Mouse (Mus musculus) hindbrain, embryonic 11.5 days (tissue): ENCODE measurements around the gene Pard3b. TPM values are rescaled to one million over a fixed set of nuclear protein-coding genes. Genes with fewer than 3 reads are reported as not detected.

Source experiments
- ATAC-seq: fragments of 200-750 bp; cut with Nextera tagmentation; 2 replicates; pipeline ENCODE4 v1.8.0; 2017; ENCODE audit warnings: mild to moderate bottlenecking, moderate TSS enrichment, moderate library complexity; ENCODE audit not compliant: low FRiP score
- DNase-seq: peaks from one replicate; pipeline ENCODE4 v3.0.0-alpha.2; 2015; ENCODE audit warnings: low spot score
- H3K27ac ChIP-seq: fragments of 300-500 bp; sonication (generic); 2 replicates; pipeline ENCODE4 v1.5.1; 2014; ENCODE audit warnings: mild to moderate bottlenecking, low read depth, low read length
- H3K27me3 ChIP-seq: fragments of 300-500 bp; sonication (generic); 2 replicates; pipeline ENCODE4 v1.6.1; 2014; ENCODE audit warnings: mild to moderate bottlenecking, low read length, moderate library complexity, mixed read lengths; ENCODE audit not compliant: control insufficient read depth, insufficient read depth
- H3K36me3 ChIP-seq: fragments of 300-500 bp; sonication (generic); 2 replicates; pipeline ENCODE4 v1.6.1; 2014; ENCODE audit warnings: mild to moderate bottlenecking, low read length, moderate library complexity, mixed read lengths; ENCODE audit not compliant: control insufficient read depth, insufficient read depth
- H3K4me1 ChIP-seq: fragments of 300-500 bp; sonication (generic); replicated peaks from 2 replicates; pipeline ENCODE4 v1.6.1; 2014; ENCODE audit warnings: low read length, mixed read lengths; ENCODE audit not compliant: control insufficient read depth, insufficient read depth
- H3K4me2 ChIP-seq: fragments of 300-500 bp; sonication (generic); replicated peaks from 2 replicates; pipeline ENCODE4 v1.6.1; 2014; ENCODE audit warnings: mild to moderate bottlenecking, low read depth, low read length
- H3K4me3 ChIP-seq: fragments of 300-500 bp; sonication (generic); 2 replicates; pipeline ENCODE4 v1.5.1; 2014; ENCODE audit warnings: low read depth, low read length
- H3K9ac ChIP-seq: fragments of 300-500 bp; sonication (generic); 2 replicates; pipeline ENCODE4 v1.6.1; 2014; ENCODE audit warnings: low read depth, low read length
- H3K9me3 ChIP-seq: fragments of 300-500 bp; sonication (generic); 2 replicates; pipeline ENCODE4 v1.6.1; 2016; ENCODE audit warnings: low read length; ENCODE audit not compliant: control insufficient read depth
- WGBS: fragments of 180-500 bp; shearing (Covaris S2); extraction: QIAGEN DNeasy Blood & Tissue Kit; methylation state at CpG from one replicate; pipeline ENCODE4 v1.1.7; 2014; 5-methylcytosine and 5-hydroxymethylcytosine counted together
- polyA plus RNA-seq: library from polyadenylated mRNA; unstranded; fragments of >200 nt; fragmentation: Nextera tagmentation; extraction: Ambion mirVana; gene quantifications from 2 replicates; pipeline ENCODE4 v1.2.1, GENCODE M21; 2014

The Pard3b gene
- polyA plus RNA-seq, 1 experiment from 2014 or later, result 16.8 TPM

DNA sequence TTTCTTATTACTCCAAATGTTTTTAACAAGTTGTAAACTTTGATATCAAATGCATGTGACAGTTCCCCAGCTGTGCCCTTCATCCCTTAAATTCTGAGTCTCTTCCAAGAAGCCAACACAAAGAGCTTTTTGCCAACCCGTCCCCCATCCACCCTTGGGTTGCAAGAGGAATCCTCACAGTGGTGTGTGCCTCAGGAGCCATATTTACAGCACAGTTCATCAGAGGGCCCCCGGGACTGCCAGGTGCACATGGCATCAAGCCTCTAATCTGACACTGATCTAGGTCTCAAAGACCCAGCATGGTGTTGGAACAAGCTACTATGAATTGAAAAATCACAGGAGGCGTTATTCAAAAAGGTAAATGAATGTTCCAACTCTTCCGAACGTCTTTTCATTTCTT lies 980.8 kb downstream of the Pard3b start:
- DNase-seq (no peak), ATAC-seq (no peak)
- Histone ChIP-seq H3K4me3 (no peak overlapping the region), H3K36me3 (no peaks in the 10 kb centered on the region), H3K4me1 (no peaks in the 10 kb centered on the region), H3K27ac (no peak overlapping the region), H3K9me3 (no peaks in the 10 kb centered on the region), H3K27me3 (no peaks in the 10 kb centered on the region), H3K9ac (no peak overlapping the region), H3K4me2 (no peak overlapping the region)
- WGBS, result 88% methylated on average over 5 of the region's 5 CpGs

GRCm38 (mm10) chr1:62622447-62622846 lies 983.8 kb downstream of the Pard3b start:
- H3K9ac ChIP-seq, result no peak overlapping the region
- H3K27me3 ChIP-seq, result no peaks in the 10 kb centered on the region
- 96% methylated on average over 1 of the region's 1 CpGs for WGBS
- H3K9me3 ChIP-seq, result no peaks in the 10 kb centered on the region
- H3K27ac ChIP-seq, result no peak overlapping the region
- DNase-seq, result no peak
- H3K4me3 ChIP-seq, result no peak overlapping the region
- no peak overlapping the region for H3K4me2 ChIP-seq
- ATAC-seq, result no peak
- no peaks in the 10 kb centered on the region for H3K4me1 ChIP-seq
- H3K36me3 ChIP-seq, result no peaks in the 10 kb centered on the region

DNA sequence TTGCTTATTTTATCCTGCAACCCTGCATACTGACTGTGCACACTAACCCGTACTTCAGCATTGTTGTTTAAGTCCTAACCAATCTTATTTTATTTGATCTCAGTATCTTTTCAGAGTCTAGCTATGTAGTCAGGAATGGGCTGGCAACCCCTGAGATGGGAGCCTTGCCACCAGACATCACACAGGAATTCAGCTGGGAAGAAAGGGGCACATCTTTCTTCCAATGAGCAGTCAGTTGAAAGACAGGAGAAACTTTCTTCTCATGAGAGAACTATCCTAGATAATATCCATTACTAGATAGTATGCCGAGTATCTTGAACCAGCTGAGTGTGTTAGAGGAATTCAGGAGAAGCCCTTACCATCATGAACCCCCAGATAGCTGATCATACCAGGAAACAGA lies 985.5 kb downstream of the Pard3b start:
- 84% methylated on average over 2 of the region's 2 CpGs for WGBS
- no peak for ATAC-seq
- Histone ChIP-seq H3K27me3 (no peaks in the 10 kb centered on the region), H3K9me3 (no peaks in the 10 kb centered on the region), H3K4me2 (no peak overlapping the region), H3K36me3 (no peaks in the 10 kb centered on the region), H3K4me3 (no peak overlapping the region), H3K27ac (no peak overlapping the region), H3K9ac (no peak overlapping the region), H3K4me1 (no peaks in the 10 kb centered on the region)
- DNase-seq, result no peak

DNA sequence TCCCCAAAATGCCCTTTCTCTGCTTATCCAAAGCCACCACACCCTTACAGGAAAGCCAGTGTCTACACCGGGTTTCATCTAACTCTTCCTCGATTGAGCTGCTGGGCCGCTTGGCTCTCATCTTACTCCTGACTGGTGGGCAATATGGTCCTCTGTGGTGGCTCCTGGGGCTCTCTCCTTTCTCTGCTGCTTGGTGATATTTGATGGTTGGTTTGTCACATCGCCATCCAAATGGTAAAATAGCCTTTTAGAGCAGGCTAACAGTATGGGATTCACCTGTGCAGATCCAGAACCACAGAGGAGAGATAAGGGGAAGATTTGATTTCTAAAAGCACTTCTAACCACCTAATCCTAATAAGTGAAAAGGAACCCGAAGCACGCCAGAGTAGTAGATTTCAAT lies 986.2 kb downstream of the Pard3b start:
- no peaks in the 10 kb centered on the region for H3K27me3 ChIP-seq
- 92% methylated on average over 6 of the region's 6 CpGs for WGBS
- H3K36me3 ChIP-seq, result no peaks in the 10 kb centered on the region
- no peak overlapping the region for H3K9ac ChIP-seq
- no peaks in the 10 kb centered on the region for H3K4me1 ChIP-seq
- H3K4me3 ChIP-seq, result no peak overlapping the region
- ATAC-seq, result no peak
- no peak overlapping the region for H3K4me2 ChIP-seq
- no peak overlapping the region for H3K27ac ChIP-seq
- no peak for DNase-seq
- H3K9me3 ChIP-seq, result no peaks in the 10 kb centered on the region

- H3K9ac ChIP-seq, result no peak overlapping the region
- DNase-seq (no peak), ATAC-seq (no peak)
- H3K9me3 ChIP-seq, result no peaks in the 10 kb centered on the region
- no peak overlapping the region for H3K4me2 ChIP-seq
- H3K27ac ChIP-seq, result no peak overlapping the region
- H3K36me3 ChIP-seq, result no peaks in the 10 kb centered on the region
- H3K27me3 ChIP-seq, result no peaks in the 10 kb centered on the region
- no peak overlapping the region for H3K4me3 ChIP-seq
- no peaks in the 10 kb centered on the region for H3K4me1 ChIP-seq
- WGBS, result 89% methylated on average over 4 of the region's 4 CpGs
Measured at GRCm38 (mm10) chr1:62625332-62625731, 986.7 kb downstream of the Pard3b start.

DNA sequence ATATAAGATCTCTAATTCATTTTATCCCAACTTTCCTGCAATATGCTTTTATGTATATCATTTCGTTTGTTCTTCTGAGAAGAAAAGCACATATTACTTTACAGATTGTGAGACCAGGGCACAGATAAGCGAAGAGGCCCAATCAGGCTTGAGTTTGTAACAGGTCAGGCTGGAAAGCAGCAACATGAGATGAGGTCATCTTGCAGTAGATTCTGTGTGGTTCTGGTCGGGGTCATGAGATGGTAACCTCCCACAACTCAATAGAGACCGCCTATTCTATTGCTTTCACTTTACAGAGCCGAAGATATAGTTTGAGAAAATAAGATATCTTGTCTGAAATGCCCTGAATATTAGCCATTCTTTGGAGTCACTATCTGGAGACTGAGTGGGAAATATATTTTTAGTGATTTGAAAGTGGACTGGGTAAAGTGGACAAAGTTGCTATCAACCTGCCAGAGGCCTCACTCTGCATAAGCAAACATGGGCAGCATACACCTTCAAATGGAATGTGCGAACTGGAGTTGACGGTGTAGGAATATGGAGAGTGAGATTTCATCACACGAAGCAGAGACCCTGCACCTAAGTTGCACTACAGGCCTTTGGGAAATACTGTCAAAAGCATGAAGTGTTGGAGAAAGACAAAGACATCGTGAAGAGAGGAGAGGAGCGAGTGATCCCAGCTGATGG lies 987.3 kb downstream of the Pard3b start:
- Histone ChIP-seq H3K36me3 (no peaks in the 10 kb centered on the region), H3K9ac (no peak overlapping the region), H3K27me3 (no peaks in the 10 kb centered on the region), H3K4me3 (no peak overlapping the region), H3K4me2 (no peak overlapping the region), H3K4me1 (no peaks in the 10 kb centered on the region), H3K27ac (no peak overlapping the region), H3K9me3 (no peaks in the 10 kb centered on the region)
- ATAC-seq (no peak), DNase-seq (no peak)
- 86% methylated on average over 10 of the region's 10 CpGs for WGBS

DNA sequence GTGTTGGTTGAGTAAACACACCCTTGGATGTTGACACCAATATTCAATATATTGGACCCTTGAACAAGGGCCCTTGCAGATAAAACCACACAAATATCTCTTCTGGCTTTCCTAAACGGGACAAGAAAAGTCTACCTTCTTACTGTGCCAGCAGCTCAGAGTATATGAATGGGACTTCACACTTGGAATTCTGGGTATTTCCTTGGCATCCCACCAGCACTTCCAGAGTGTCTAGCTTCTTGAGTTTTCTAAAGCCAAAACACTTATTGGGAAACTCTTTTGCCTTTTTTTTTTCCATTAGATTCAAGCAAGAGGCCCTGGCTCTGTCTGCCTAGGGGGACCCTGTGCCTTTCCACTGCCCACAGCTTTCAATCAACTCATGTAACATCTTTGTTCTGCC lies 991.3 kb downstream of the Pard3b start:
- 75% methylated on average over 1 of the region's 1 CpGs for WGBS

DNA sequence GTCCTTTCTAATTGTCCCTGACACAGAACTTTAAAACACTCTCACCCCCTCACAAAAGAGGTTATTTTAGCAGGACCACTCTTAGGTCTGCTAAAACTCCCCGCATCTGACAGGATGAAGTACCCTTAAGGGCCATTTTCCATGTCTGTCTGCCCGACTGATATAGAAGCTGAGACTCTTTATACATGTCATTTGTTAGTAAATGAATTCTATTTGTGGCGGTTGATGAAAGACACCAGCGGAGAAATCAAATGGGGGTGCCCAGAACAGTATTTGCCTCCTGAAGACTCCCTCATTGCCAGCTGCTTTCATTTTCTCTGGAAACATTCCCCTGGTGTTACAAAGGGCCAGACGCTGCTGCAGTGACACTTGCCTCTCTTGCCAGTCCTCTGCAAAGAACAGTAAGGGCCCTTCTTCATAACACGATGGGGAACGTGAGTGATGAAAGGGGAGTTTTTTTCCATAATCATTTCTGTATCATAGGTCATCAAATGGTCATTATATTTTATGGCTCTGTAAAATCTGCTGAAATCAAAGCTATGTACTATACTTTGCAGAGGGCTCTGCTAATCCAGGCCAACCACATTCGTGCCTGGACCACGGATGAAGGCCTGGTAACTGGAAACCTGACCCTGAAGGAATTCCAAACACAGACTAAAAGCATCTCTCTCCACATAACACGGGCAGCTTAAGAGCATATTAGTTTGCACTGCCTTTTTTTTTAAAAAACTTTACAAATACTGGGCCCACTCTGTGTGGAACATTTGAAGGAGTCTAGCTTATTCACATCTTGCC lies 993.1 kb downstream of the Pard3b start:
- WGBS, result 70% methylated on average over 10 of the region's 10 CpGs
- Histone ChIP-seq H3K4me2 (no peak overlapping the region), H3K9ac (no peak overlapping the region), H3K4me1 (no peaks in the 10 kb centered on the region; the same call in 1 of the 2 replicates), H3K9me3 (no peaks in the 10 kb centered on the region), H3K27ac (no peak overlapping the region), H3K36me3 (no peaks in the 10 kb centered on the region), H3K27me3 (no peaks in the 10 kb centered on the region), H3K4me3 (no peak overlapping the region)
- ATAC-seq (no peak), DNase-seq (no peak)

More for the DNA sequence above, 991.3 kb downstream of the Pard3b start:
- H3K4me2 ChIP-seq, result no peak overlapping the region
- no peaks in the 10 kb centered on the region for H3K27me3 ChIP-seq
- no peaks in the 10 kb centered on the region for H3K36me3 ChIP-seq
- H3K9me3 ChIP-seq, result no peaks in the 10 kb centered on the region
- no peak for DNase-seq
- ATAC-seq, result no peak
- no peaks in the 10 kb centered on the region; the same call in 1 of the 2 replicates for H3K4me1 ChIP-seq
- no peak overlapping the region for H3K27ac ChIP-seq
- H3K4me3 ChIP-seq, result no peak overlapping the region
- no peak overlapping the region for H3K9ac ChIP-seq

DNA sequence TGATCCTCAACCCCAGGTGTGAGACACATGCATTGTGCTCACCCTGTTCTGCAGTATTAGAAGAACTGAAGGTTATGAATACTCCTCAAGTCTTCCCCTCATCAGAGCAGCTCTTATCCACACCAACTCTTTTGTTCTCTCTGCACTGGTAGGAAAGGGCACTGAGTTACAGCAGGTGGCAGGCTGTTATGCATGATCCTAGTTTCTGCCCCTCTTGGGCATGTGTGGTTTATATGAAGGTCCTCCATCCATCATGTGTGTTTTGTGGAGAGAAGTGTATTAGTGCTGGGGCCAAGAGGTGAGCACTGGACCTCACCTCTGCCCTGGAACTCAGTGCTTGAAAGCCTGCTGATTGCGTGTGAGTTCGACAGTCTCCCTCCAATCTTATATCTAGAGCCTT lies 994.3 kb downstream of the Pard3b start:
- DNase-seq, result no peak
- no peak overlapping the region for H3K27ac ChIP-seq
- no peak for ATAC-seq
- H3K36me3 ChIP-seq, result no peaks in the 10 kb centered on the region
- H3K4me3 ChIP-seq, result no peak overlapping the region
- no peak overlapping the region for H3K9ac ChIP-seq
- H3K9me3 ChIP-seq, result no peaks in the 10 kb centered on the region
- H3K27me3 ChIP-seq, result no peaks in the 10 kb centered on the region
- no peak overlapping the region for H3K4me2 ChIP-seq
- 83% methylated on average over 2 of the region's 2 CpGs for WGBS
- no peaks in the 10 kb centered on the region; the same call in 1 of the 2 replicates for H3K4me1 ChIP-seq
